Mouse (Mus musculus): ENCODE data around the gene Ktn1. TPM values are rescaled to one million over a fixed set of nuclear protein-coding genes. Genes with fewer than 3 reads are reported as not detected.

The Ktn1 gene
- polyA plus RNA-seq, 1 experiment from 2014 or later = 14.0 TPM

DNA sequence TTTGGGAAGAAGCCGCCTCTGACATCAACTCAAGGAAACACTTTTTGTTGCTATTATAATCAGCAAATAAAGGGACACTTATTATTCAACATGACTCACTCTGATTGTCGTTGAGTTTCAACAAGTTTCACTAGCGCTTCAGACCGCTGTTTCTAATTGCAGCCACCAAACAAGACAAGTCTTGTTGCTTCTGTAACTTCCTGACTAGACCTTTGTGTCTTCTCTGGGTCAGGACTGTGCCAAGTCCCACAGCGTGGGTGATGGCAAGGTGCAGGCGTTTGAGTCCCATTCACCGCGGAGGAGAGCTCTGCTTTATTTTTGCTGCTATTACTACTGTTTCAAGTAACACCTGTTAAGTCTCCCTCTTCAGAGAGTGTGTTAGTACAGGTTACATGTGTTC is 88.2 kb downstream of the Ktn1 start:
- ATAC-seq (ENCODE audit: low read depth) = no peak

DNA sequence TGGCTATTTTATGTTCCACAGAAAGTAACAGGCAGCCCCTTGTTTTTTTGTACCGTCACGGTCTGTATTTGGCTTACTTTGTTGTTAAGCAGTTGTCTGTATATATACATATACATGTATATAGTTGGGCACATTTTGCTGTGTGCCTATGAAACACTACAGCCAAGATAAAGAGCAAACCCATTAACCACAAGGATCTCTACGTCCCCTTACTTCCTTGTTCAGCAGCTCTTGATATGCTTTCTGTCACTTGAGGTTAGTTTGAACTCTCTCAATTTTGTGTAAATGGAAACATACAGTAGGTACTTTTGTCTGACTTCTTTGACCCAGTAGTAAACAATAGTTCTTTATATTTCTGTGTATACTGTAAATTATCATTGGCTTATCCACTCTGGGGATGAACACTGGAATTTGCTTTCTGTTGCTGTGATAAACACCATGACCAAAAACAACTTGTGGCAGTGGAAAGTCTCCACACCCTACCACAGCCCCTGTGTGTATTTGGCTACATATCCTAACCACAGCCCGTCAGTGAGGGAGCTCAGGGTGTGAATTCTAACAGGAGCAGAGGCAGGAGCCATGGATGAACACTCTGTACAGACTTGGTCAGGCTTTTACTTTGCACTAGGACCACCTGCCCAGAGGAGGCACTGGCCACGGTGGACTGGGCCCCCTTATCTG is 92.2 kb downstream of the Ktn1 start:
- H3K9ac ChIP-seq = no peak overlapping the region
- 39% methylated on average over 5 of the region's 5 CpGs for WGBS (ENCODE audit: insufficient replicate concordance)
- ATAC-seq (ENCODE audit: low read depth) (no peak), DNase-seq (no peak)
- H3K27ac ChIP-seq = no peak overlapping the region
- peaks cover 20% of the 10 kb centered on the region for H3K36me3 ChIP-seq
- H3K27me3 ChIP-seq = no peaks in the 10 kb centered on the region
- H3K9me3 ChIP-seq (replicated peaks) = no peaks in the 10 kb centered on the region
- H3K4me1 ChIP-seq (replicated peaks) = peaks cover 3% of the 10 kb centered on the region; the same call in 1 of the 2 replicates
- H3K4me2 ChIP-seq = no peak overlapping the region
- no peak overlapping the region for H3K4me3 ChIP-seq (replicated peaks)

More for the DNA sequence above, 88.2 kb downstream of the Ktn1 start:
- Histone ChIP-seq H3K9me3 (replicated peaks) (no peaks in the 10 kb centered on the region), H3K4me2 (no peak overlapping the region), H3K4me1 (replicated peaks) (peaks cover 3% of the 10 kb centered on the region; the same call in 1 of the 2 replicates), H3K9ac (no peak overlapping the region), H3K27me3 (no peaks in the 10 kb centered on the region), H3K27ac (no peak overlapping the region), H3K4me3 (replicated peaks) (no peak overlapping the region), H3K36me3 (peaks cover 51% of the 10 kb centered on the region)
- WGBS (ENCODE audit: insufficient replicate concordance) = 85% methylated on average over 8 of the region's 8 CpGs
- no peak for DNase-seq

DNA sequence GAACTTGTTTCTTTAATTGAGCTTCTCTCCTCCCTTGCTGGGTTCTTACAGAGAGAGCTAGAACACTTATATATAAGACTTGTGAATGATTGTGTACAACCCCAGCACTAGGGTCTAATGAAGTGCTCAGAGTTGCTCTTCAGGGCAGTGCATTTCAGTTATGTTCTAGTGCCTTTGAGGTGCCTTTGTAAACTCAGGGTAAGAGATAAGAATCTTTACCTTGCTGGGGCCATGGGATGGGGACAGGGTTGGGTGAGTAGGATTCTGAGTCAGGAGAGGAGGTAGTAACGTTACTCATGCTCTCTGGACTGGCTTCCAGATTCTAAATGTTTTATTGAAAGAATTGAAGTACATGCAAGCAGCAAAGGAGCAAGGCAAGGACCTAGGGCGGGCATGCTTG is 92.8 kb downstream of the Ktn1 start:
- no peak for DNase-seq
- Histone ChIP-seq H3K4me3 (replicated peaks) (no peak overlapping the region), H3K4me1 (replicated peaks) (peaks cover 3% of the 10 kb centered on the region; the same call in 1 of the 2 replicates)

DNA sequence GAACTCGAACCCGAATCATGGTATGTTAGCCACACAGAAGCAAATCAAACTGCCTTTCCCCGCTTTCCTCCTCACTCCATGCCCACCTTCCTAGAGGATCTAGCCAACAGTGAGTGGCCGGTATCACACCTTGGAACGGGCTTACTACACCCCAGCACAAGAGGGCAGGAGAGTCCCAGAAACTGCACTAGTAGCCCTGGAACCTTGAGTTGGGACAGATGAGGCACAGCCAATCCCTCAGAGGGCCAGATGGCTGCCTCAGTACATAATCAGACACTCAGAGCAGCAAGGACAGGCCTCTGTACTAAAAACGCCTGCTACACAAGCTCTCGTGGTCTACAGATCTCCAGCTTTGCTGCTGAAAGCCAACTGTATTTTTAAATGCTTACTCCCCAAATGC is 94.4 kb downstream of the Ktn1 start:
- WGBS (ENCODE audit: insufficient replicate concordance) = 73% methylated on average over 7 of the region's 7 CpGs
- no peak overlapping the region for H3K4me3 ChIP-seq (replicated peaks)
- no peaks in the 10 kb centered on the region for H3K9me3 ChIP-seq (replicated peaks)
- ATAC-seq (ENCODE audit: low read depth) (no peak), DNase-seq (no peak)
- no peak overlapping the region for H3K4me2 ChIP-seq
- H3K27me3 ChIP-seq = no peaks in the 10 kb centered on the region
- peaks cover 3% of the 10 kb centered on the region; the same call in 1 of the 2 replicates for H3K4me1 ChIP-seq (replicated peaks)
- no peak overlapping the region for H3K27ac ChIP-seq
- peaks cover 2% of the 10 kb centered on the region for H3K36me3 ChIP-seq
- no peak overlapping the region for H3K9ac ChIP-seq

More for the DNA sequence above, 92.8 kb downstream of the Ktn1 start:
- H3K9ac ChIP-seq = no peak overlapping the region
- no peak overlapping the region for H3K27ac ChIP-seq
- no peak overlapping the region for H3K4me2 ChIP-seq
- no peaks in the 10 kb centered on the region for H3K9me3 ChIP-seq (replicated peaks)
- 62% methylated on average over 2 of the region's 2 CpGs for WGBS (ENCODE audit: insufficient replicate concordance)
- no peaks in the 10 kb centered on the region for H3K27me3 ChIP-seq
- peaks cover 15% of the 10 kb centered on the region for H3K36me3 ChIP-seq
- ATAC-seq (ENCODE audit: low read depth) = no peak

DNA sequence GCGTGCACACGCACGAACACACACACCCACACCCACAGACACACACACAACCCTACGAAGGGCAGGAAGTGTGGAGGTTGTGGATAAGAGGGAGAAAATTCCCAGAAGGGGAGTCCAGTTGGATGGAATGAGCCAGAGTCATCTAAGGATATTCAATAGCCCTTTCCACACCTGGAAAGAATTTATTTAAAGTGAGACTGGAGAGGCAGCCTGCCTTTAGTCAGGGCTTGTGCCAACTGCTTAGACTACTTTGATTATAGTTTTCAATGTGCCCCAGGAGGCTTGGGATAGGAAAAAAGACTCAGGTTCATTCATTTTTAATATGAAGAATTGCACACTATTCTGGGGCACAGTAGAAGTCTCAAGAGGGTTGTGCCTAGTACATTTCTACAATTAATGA is 96.8 kb downstream of the Ktn1 start:
- DNase-seq (no peak), ATAC-seq (ENCODE audit: low read depth) (no peak)
- 82% methylated on average over 4 of the region's 4 CpGs for WGBS (ENCODE audit: insufficient replicate concordance)

DNA sequence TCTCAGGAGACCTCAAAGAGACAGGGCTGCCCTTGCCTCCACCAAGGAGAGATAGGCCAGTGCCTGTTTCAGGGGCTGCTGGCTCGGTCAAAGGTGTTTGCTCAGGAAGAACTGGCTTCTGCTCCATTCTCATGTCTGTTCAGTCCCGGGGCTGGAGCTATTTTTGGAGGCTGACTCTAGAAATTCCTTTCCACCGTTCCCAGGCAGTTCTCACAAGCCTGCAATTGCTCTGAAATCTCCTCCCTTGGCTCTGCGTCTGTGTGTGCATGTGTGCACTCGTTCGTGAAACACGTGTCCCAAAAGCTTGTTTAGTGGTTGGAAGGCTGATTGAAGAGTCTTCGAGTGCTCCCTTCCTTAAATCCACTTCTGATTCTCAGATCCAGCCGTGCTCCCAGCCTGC is 99.3 kb downstream of the Ktn1 start:
- Histone ChIP-seq H3K9ac (no peak overlapping the region), H3K36me3 (no peaks in the 10 kb centered on the region), H3K4me3 (replicated peaks) (no peak overlapping the region), H3K4me2 (no peak overlapping the region), H3K27ac (no peak overlapping the region), H3K4me1 (replicated peaks) (no peaks in the 10 kb centered on the region), H3K27me3 (no peaks in the 10 kb centered on the region), H3K9me3 (replicated peaks) (no peaks in the 10 kb centered on the region)
- WGBS (ENCODE audit: insufficient replicate concordance) = 66% methylated on average over 9 of the region's 9 CpGs
- no peak for DNase-seq
- no peak for ATAC-seq (ENCODE audit: low read depth)

More for the DNA sequence above, 96.8 kb downstream of the Ktn1 start:
- Histone ChIP-seq H3K36me3 (no peaks in the 10 kb centered on the region; the same call in 1 of the 2 replicates), H3K27ac (no peak overlapping the region), H3K4me3 (replicated peaks) (no peak overlapping the region), H3K9me3 (replicated peaks) (no peaks in the 10 kb centered on the region), H3K9ac (no peak overlapping the region), H3K4me1 (replicated peaks) (peaks cover 3% of the 10 kb centered on the region; the same call in 1 of the 2 replicates), H3K27me3 (no peaks in the 10 kb centered on the region), H3K4me2 (no peak overlapping the region)

DNA sequence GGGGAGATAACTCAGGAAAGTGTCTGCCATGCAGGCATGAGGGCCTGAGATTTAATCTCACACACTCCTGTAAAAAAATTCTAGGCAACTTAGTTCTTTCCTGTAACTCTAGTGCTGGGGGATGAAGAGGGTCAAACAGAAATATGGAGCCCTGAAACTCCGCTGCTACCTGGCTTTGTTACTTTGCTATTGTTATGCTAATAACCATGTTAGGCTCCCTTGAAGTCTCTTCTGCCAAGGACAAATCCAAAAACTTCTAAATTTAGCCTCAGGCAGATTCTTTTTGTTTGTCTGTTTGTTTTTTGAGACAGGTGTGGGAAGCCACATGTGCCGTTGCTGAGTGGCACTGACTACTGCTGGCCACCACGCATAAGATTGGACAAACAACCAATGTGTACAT is 100.5 kb downstream of the Ktn1 start:
- H3K4me3 ChIP-seq (replicated peaks) = no peak overlapping the region
- WGBS (ENCODE audit: insufficient replicate concordance) = 70% methylated on average over 3 of the region's 3 CpGs
- no peak for ATAC-seq (ENCODE audit: low read depth)
- H3K9ac ChIP-seq = no peak overlapping the region
- no peaks in the 10 kb centered on the region for H3K9me3 ChIP-seq (replicated peaks)
- DNase-seq = no peak
- no peaks in the 10 kb centered on the region for H3K27me3 ChIP-seq
- no peaks in the 10 kb centered on the region for H3K4me1 ChIP-seq (replicated peaks)
- H3K36me3 ChIP-seq = no peaks in the 10 kb centered on the region
- H3K4me2 ChIP-seq = no peak overlapping the region
- no peak overlapping the region for H3K27ac ChIP-seq

DNA sequence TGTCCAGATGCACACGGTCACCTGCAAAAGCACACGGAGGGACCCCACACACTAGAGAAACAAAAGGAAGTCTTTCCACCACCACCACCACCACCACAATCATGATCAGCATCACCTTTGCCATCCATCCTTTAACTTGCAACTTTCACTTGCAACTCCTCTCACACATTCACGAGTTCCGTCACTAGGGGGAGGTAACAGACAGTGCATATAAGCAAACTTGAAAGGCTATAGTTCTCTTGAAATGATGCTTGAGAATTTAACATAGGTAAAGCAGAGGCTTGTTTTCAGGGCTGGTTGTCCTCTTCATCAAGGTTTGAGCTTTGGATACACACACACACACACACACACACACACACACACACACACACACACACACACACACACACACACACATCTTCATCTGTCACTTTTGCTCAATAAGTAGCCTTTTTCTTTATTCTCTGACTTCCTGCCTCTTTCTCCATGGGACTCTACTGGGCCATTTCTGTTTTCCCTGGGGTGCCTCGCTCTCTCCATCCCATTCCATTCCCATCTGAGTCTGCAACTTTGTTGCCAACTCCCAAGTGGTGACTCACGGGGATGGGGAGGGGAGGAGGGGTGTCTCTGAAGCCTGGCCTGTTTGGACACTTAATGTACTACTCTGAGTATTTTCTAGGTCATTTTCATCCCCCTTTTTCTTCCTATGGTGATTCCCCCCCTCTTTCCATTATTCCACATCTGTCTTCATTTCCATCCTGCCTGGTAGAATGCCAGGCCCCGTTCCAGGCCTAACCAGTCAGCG is 103.4 kb downstream of the Ktn1 start:
- no peak overlapping the region for H3K9ac ChIP-seq
- no peaks in the 10 kb centered on the region for H3K9me3 ChIP-seq (replicated peaks)
- H3K4me3 ChIP-seq (replicated peaks) = no peak overlapping the region
- H3K27ac ChIP-seq = no peak overlapping the region
- no peaks in the 10 kb centered on the region for H3K36me3 ChIP-seq
- DNase-seq (peak; percentile 5), ATAC-seq (ENCODE audit: low read depth) (no peak)
- H3K4me2 ChIP-seq = no peak overlapping the region
- H3K4me1 ChIP-seq (replicated peaks) = no peaks in the 10 kb centered on the region
- 41% methylated on average over 8 of the region's 8 CpGs for WGBS (ENCODE audit: insufficient replicate concordance)
- H3K27me3 ChIP-seq = no peaks in the 10 kb centered on the region

DNA sequence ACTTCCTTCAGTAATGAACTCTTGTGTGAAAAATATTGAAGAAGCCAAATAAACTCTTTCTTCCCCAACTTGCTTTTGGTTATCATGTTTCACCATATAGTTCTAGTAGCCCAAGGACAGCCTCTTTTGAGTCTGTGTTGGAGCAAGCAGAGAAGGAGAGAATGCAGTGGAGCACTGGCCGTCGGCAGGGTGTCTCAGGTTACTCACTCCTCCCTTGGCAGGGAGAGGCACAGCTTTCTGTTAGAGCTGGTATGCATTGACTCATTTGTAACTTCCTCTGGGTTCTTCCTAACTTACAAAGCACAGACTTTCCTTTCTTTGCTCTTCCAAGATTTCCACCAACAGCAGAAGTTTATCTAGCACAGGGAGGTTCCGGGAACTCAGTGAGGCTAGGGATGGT is 105.3 kb downstream of the Ktn1 start:
- H3K9ac ChIP-seq = no peak overlapping the region
- H3K4me2 ChIP-seq = no peak overlapping the region
- no peak for DNase-seq
- no peak overlapping the region for H3K4me3 ChIP-seq (replicated peaks)
- no peak for ATAC-seq (ENCODE audit: low read depth)
- H3K4me1 ChIP-seq (replicated peaks) = no peaks in the 10 kb centered on the region
- no peaks in the 10 kb centered on the region for H3K9me3 ChIP-seq (replicated peaks)
- no peaks in the 10 kb centered on the region for H3K36me3 ChIP-seq
- 62% methylated on average over 3 of the region's 3 CpGs for WGBS (ENCODE audit: insufficient replicate concordance)
- no peak overlapping the region for H3K27ac ChIP-seq
- H3K27me3 ChIP-seq = no peaks in the 10 kb centered on the region

DNA sequence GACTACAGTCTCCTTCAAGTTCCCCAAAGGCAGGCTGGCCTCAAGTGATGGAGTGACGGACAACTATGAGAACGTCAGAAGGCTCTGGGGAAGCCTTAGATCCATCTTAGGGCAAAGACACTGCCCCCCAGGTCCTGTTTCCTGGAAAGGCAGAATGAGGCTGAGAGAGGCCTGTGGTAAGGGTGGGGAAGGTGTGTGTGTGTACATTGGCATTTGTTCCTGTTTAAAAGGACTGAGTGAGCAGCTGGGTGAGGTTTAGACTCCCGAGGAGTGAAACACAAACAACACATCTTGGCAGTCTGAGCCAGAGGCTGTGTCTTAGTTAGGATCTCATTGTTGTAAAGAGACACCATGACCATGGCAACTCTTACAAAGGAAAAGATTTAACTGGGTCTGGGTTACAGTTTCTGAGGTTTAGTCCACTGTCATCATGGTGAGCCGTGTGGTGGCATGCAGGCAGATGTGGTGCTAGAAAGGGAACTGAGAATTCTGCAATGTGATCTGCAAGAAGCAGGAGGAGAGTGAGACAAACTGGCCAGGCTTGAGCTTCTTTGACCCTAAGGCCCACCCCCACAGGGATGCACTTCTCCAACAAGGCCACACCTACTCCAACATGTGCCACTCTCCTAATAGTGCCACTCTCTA is 106.1 kb downstream of the Ktn1 start:
- Histone ChIP-seq H3K4me1 (replicated peaks) (no peaks in the 10 kb centered on the region), H3K9me3 (replicated peaks) (no peaks in the 10 kb centered on the region), H3K4me2 (no peak overlapping the region), H3K27ac (no peak overlapping the region), H3K36me3 (no peaks in the 10 kb centered on the region), H3K9ac (no peak overlapping the region), H3K27me3 (no peaks in the 10 kb centered on the region), H3K4me3 (replicated peaks) (no peak overlapping the region)
- DNase-seq = no peak
- ATAC-seq (ENCODE audit: low read depth) = no peak
- WGBS (ENCODE audit: insufficient replicate concordance) = 67% methylated on average over 4 of the region's 4 CpGs

DNA sequence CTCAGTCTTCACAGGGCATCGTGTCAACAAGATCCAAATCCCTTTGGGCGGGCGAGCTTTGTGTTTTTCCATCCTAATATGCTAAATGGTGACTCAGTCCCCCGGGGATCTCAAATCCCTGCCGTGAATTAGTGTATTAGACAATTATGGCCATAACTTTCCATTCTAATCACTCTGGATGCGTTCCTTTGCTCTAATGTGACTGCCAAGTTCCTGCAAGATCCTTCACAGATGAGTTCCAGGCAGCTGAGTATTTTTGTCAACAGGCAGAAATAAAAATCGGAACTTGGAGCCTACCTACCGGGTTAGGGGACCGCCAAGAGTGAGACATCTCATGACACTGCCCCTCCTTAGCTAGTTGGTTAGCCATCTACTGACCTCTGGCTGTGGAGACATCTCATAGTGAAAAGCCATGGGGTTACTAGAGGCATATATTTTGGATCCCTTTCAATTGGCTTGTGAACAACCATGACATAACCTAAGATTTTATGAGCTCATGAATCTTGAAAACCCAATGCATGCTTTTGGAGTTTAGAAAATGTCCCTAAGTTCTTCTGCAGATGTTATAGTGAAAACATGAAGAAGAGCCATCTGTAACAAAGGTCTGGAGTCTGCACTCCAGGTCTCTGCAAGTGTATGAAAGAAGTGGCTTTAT is 108.3 kb downstream of the Ktn1 start:
- no peaks in the 10 kb centered on the region for H3K27me3 ChIP-seq
- DNase-seq (no peak), ATAC-seq (ENCODE audit: low read depth) (no peak)
- H3K36me3 ChIP-seq = no peaks in the 10 kb centered on the region
- no peak overlapping the region for H3K9ac ChIP-seq
- no peak overlapping the region for H3K4me3 ChIP-seq (replicated peaks)
- H3K4me1 ChIP-seq (replicated peaks) = no peaks in the 10 kb centered on the region
- no peaks in the 10 kb centered on the region for H3K9me3 ChIP-seq (replicated peaks)
- H3K27ac ChIP-seq = no peak overlapping the region
- no peak overlapping the region for H3K4me2 ChIP-seq
- WGBS (ENCODE audit: insufficient replicate concordance) = 72% methylated on average over 9 of the region's 9 CpGs
